Mouse (Mus musculus) ovary, adult 18-20 months (tissue): ENCODE data around the gene Pgk1.

ENCODE experiments used
- DNase-seq: peaks from one replicate; pipeline ENCODE4 v3.0.0; 2022; ENCODE audit warnings: low spot score, mixed read lengths

Pgk1 gene

DNA sequence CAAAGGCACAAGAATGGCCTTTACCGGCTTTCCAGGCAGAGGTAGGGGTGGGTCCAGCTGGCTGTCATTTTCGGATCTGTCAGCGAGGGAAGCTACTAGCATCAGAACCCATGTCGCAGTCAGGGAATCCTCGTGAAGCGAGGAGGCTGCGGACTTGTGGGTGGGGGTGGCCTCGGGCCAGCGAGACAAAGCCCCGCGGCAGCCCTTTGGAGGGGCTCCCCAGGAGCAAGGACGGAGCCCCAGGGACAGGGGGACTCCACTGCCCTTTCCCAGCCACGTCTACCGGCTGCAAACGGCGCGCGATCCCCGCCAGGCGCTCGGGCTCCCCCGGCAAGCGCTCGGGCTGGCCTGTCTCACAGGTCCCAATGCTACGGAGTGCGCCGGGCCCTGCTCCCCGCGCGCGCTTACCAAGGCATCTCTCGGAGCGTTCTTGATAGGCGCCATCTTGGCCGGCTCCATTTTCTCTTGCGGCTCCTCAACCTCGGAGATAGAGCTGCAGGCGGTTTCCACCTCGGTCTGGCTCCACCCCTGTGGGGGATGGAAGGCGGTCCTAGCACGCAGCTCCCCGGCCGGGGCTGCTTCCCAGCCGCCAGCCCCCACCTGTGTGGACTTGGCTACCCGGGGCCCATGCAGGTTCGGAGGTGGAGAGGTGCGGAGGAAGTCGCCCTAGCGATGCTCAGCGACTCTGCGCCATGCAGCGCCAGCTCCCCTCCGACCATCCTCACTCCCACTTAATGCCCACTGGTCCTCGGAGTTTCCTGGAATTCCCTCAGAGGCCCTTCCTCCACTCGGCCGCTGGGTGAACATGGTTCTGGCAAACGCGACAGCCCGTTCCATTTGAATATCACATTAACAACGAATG, 32.5 kb downstream of the Pgk1 start:
- DNase-seq, result peak; percentile 60

DNA sequence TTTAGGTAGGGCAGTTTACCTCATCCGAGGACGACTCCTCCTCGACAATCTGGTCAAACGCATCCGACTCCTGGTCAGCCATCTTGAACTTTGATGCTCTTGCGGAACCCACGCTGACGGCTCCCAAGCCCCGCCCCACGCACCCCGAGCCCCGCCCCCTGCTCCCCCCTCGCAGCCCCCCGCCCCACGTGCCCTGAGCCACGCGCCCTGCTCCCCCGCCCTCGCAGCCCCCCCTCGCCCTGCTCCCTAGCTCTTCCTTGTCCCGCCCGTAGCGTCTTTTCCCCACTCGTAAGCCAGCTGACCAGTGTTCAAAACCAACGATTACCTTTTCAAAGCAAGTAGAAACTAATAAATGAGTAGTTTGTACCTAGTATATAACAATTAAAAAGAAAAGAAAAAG, 34.2 kb downstream of the Pgk1 start, which contains the start of gene Taf9b:
TSS of gene Taf9b (minus strand) at position 101 of the 400 bp plus-strand sequence.
- DNase-seq, result no peak
